Mouse (Mus musculus) spleen, adult 2 months (tissue): ENCODE measurements at regions not wholly inside any gene's neighbourhood (a gene's known extent, or its start where the extent isn't known, plus 50 kb on each side); places are given as distances from the start of the nearest gene placed in this dataset.
A peak's percentile ranks its signal among the peaks of the same experiment; 100 is the strongest.

Experiments used
- DNase-seq, 2 experiments: peaks; one replicate each; pipeline versions ENCODE4 v3.0.0 to v3.0.0-alpha.2; 2012 to 2021; ENCODE audit warnings: low spot score in 2 of 2, low read depth in 1 of 2
- H3K27ac ChIP-seq: fragments of 200-500 bp; 2 replicates; pipeline ENCODE4 v1.5.1; 2012; ENCODE audit warnings: low read length, inconsistent platforms; ENCODE audit not compliant: insufficient read depth
- H3K27me3 ChIP-seq: fragments of 200-500 bp; 2 replicates; pipeline ENCODE4 v1.6.1; 2012; ENCODE audit warnings: mild to moderate bottlenecking, moderate library complexity, low read length, inconsistent platforms; ENCODE audit not compliant: control insufficient read depth, insufficient read depth
- H3K36me3 ChIP-seq: fragments of 200-500 bp; 2 replicates; pipeline ENCODE4 v1.6.1; 2012; ENCODE audit warnings: mild to moderate bottlenecking, low read length, inconsistent platforms; ENCODE audit not compliant: control insufficient read depth, insufficient read depth
- H3K4me1 ChIP-seq: fragments of 200-500 bp; 2 replicates; pipeline ENCODE4 v1.6.1; 2011; ENCODE audit warnings: inconsistent platforms; ENCODE audit not compliant: control insufficient read depth, insufficient read depth, insufficient read length
- H3K4me3 ChIP-seq: fragments of 200-500 bp; 2 replicates; pipeline ENCODE4 v1.5.1; 2011; ENCODE audit warnings: mild to moderate bottlenecking, inconsistent platforms; ENCODE audit not compliant: insufficient read depth, insufficient read length; ENCODE audit errors: extremely low read depth
- CTCF ChIP-seq: fragments of 200-500 bp; IDR thresholded peaks from 2 replicates; pipeline ENCODE4 v1.5.1; 2011; ENCODE audit warnings: mild to moderate bottlenecking, inconsistent platforms; ENCODE audit not compliant: insufficient read depth, insufficient read length, insufficient replicate concordance; ENCODE audit errors: extremely low read depth
- POLR2A ChIP-seq: fragments of 200-500 bp; IDR thresholded peaks from 2 replicates; pipeline ENCODE4 v1.6.1; 2011; ENCODE audit warnings: low read depth, low read length, inconsistent platforms
- WGBS: fragments of 180-500 bp; shearing (Covaris S2); methylation state at CpG from one replicate; pipeline ENCODE4 v1.1.7; 2018; 5-methylcytosine and 5-hydroxymethylcytosine counted together

- no peak for TF ChIP-seq CTCF
- TF ChIP-seq POLR2A, result no peak
- H3K27ac ChIP-seq, result no peak overlapping the region
- H3K4me1 ChIP-seq, result peaks cover 2% of the 10 kb centered on the region; the same call in 1 of the 2 replicates
- WGBS, result 12% methylated on average over 7 of the region's 7 CpGs
- no peaks in the 10 kb centered on the region for H3K27me3 ChIP-seq
- H3K36me3 ChIP-seq, result no peaks in the 10 kb centered on the region
- H3K4me3 ChIP-seq, result no peak overlapping the region
- DNase-seq, result peak in 1 of 2 experiments; percentile 5
These were observed 176.0 kb upstream of the Gk2 start for GRCm38 (mm10) chr5:97632791-97633190.

- H3K27me3 ChIP-seq, result no peaks in the 10 kb centered on the region
- no peak overlapping the region for H3K4me3 ChIP-seq
- TF ChIP-seq CTCF, result no peak
- no peak for TF ChIP-seq POLR2A
- H3K4me1 ChIP-seq, result no peaks in the 10 kb centered on the region
- no peak for DNase-seq
- no peaks in the 10 kb centered on the region for H3K36me3 ChIP-seq
- WGBS, result 82% methylated on average over 3 of the region's 3 CpGs
- H3K27ac ChIP-seq, result no peak overlapping the region
These were observed 168.4 kb upstream of the Gk2 start for GRCm38 (mm10) chr5:97625200-97625599.

- Histone ChIP-seq H3K4me1 (no peaks in the 10 kb centered on the region), H3K27me3 (no peaks in the 10 kb centered on the region), H3K27ac (no peak overlapping the region), H3K36me3 (no peaks in the 10 kb centered on the region), H3K4me3 (no peak overlapping the region)
- no peak for DNase-seq
- 80% methylated on average over 2 of the region's 2 CpGs for WGBS
- TF ChIP-seq POLR2A (no peak), CTCF (no peak)
These were observed 163.1 kb upstream of the Gk2 start for GRCm38 (mm10) chr5:97619890-97620289.

DNA sequence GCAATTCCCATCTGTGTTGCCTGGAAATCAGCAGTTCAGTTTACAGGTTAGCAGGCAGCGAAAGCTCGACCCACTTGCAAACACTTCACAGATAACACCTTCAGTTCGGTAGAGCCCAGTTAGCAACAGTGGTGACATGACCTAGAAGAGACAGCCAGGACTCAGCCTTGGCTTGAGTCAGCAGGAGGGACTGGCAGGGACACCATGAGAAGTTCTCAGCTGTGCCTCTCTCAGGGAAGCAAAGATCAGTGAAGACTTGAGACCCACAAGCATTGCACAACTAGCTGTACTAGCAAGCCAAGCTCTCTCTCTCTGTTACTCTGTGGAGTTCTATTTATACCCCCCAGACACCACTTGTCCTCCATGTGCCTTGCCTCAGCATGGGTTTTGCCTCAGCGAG lies 161.6 kb upstream of the Gk2 start:
- Histone ChIP-seq H3K4me3 (no peak overlapping the region), H3K27ac (no peak overlapping the region), H3K36me3 (no peaks in the 10 kb centered on the region), H3K27me3 (no peaks in the 10 kb centered on the region), H3K4me1 (no peaks in the 10 kb centered on the region)
- TF ChIP-seq POLR2A (no peak), CTCF (no peak)
- no peak for DNase-seq
- 89% methylated on average over 4 of the region's 4 CpGs for WGBS

DNA sequence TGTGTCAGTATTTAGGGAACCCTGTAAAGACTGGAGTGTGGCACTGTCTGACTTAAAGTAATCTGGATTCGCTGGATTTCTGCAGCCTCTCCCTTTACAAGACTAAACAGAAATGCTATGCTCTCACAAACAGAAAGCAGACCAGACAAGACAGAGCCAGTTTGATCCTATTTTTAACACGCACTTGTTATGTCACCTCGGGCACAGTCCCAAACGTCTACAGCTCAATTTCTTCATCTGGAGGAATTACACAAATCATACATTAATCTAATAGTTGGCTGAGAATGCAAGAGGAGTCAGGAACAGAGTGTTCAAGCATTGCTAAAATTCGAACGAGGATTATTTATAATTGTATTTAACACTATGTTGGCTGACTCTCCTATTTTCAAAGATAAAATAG lies 145.4 kb upstream of the Gk2 start:
- no peaks in the 10 kb centered on the region for H3K27me3 ChIP-seq
- H3K27ac ChIP-seq, result no peak overlapping the region
- no peaks in the 10 kb centered on the region for H3K36me3 ChIP-seq
- no peak for TF ChIP-seq POLR2A
- TF ChIP-seq CTCF, result no peak
- no peak for DNase-seq
- no peaks in the 10 kb centered on the region; the same call in 1 of the 2 replicates for H3K4me1 ChIP-seq
- H3K4me3 ChIP-seq, result no peak overlapping the region
- WGBS, result 58% methylated on average over 6 of the region's 6 CpGs

DNA sequence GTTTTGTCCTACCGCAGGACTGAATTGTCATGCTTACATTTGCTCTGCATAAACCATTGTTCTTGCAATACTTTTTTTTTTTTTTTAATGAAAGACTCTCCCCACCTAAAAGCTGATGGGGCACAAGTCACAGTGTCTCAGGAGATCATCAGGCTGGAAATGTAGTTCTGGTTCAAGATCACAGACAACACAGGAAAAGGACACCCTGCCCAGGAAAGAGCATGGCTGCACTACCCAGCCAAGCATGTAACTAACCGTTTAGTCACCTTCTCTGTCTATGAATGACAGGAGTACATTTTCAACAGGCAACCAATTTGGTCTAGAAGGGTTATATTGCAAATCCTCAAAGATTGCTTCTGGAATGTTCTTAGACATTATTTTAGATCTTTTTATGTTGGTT lies 144.6 kb upstream of the Gk2 start:
- Histone ChIP-seq H3K27ac (no peak overlapping the region), H3K36me3 (no peaks in the 10 kb centered on the region), H3K27me3 (no peaks in the 10 kb centered on the region), H3K4me1 (no peaks in the 10 kb centered on the region; the same call in 1 of the 2 replicates), H3K4me3 (no peak overlapping the region)
- TF ChIP-seq CTCF, result no peak
- TF ChIP-seq POLR2A, result no peak
- 39% methylated on average over 2 of the region's 2 CpGs for WGBS
- no peak for DNase-seq

GRCm38 (mm10) chr5:97598741-97599140 lies 141.9 kb upstream of the Gk2 start:
- DNase-seq, result no peak
- no peaks in the 10 kb centered on the region for H3K36me3 ChIP-seq
- no peaks in the 10 kb centered on the region for H3K27me3 ChIP-seq
- 86% methylated on average over 9 of the region's 9 CpGs for WGBS
- TF ChIP-seq POLR2A (no peak), CTCF (no peak)
- H3K4me3 ChIP-seq, result no peak overlapping the region
- no peaks in the 10 kb centered on the region; the same call in 1 of the 2 replicates for H3K4me1 ChIP-seq
- no peak overlapping the region for H3K27ac ChIP-seq

GRCm38 (mm10) chr5:97595916-97596315 lies 139.1 kb upstream of the Gk2 start:
- H3K36me3 ChIP-seq, result no peaks in the 10 kb centered on the region
- H3K4me3 ChIP-seq, result no peak overlapping the region
- no peak overlapping the region for H3K27ac ChIP-seq
- DNase-seq, result no peak
- no peak for TF ChIP-seq POLR2A
- H3K27me3 ChIP-seq, result no peaks in the 10 kb centered on the region
- H3K4me1 ChIP-seq, result no peaks in the 10 kb centered on the region; the same call in 1 of the 2 replicates
- 84% methylated on average over 2 of the region's 2 CpGs for WGBS
